Mouse (Mus musculus) testis, postnatal 14 days (tissue): ENCODE measurements around the gene Hes2.

Experiments used
- DNase-seq: peaks from one replicate; pipeline ENCODE4 v3.0.0; 2021; ENCODE audit warnings: low spot score

Gene Hes2

GRCm38 (mm10) chr4:152186205-152187082, 27.8 kb downstream of the Hes2 start:
- DNase-seq, result no peak

- DNase-seq, result no peak
Observed at GRCm38 (mm10) chr4:152187142-152187541, 28.5 kb downstream of the Hes2 start.

GRCm38 (mm10) chr4:152188651-152189050, 30.0 kb downstream of the Hes2 start:
- DNase-seq, result no peak

- no peak for DNase-seq
Observed at GRCm38 (mm10) chr4:152189071-152189470, 30.4 kb downstream of the Hes2 start.

- DNase-seq, result no peak
Observed at GRCm38 (mm10) chr4:152189691-152190090, 31.0 kb downstream of the Hes2 start.

- DNase-seq, result no peak
Observed at GRCm38 (mm10) chr4:152190096-152190653, 31.5 kb downstream of the Hes2 start.

- no peak for DNase-seq
Observed at GRCm38 (mm10) chr4:152190701-152191100, 32.0 kb downstream of the Hes2 start.

- no peak for DNase-seq
Observed at GRCm38 (mm10) chr4:152192569-152192968, 33.9 kb downstream of the Hes2 start.

GRCm38 (mm10) chr4:152194476-152195175, 36.0 kb downstream of the Hes2 start:
- DNase-seq, result no peak

- no peak for DNase-seq
Observed at GRCm38 (mm10) chr4:152196276-152196675, 37.6 kb downstream of the Hes2 start.

- DNase-seq, result no peak
Observed at GRCm38 (mm10) chr4:152197545-152197944, 38.9 kb downstream of the Hes2 start.

- no peak for DNase-seq
Observed at GRCm38 (mm10) chr4:152199617-152200016, 41.0 kb downstream of the Hes2 start.

- DNase-seq, result no peak
Observed at GRCm38 (mm10) chr4:152201492-152201891, 42.8 kb downstream of the Hes2 start.

GRCm38 (mm10) chr4:152202418-152202817, 43.8 kb downstream of the Hes2 start:
- DNase-seq, result no peak

- DNase-seq, result no peak
Observed at GRCm38 (mm10) chr4:152202905-152203304, 44.2 kb downstream of the Hes2 start.

- no peak for DNase-seq
Observed at GRCm38 (mm10) chr4:152204663-152205062, 46.0 kb downstream of the Hes2 start.

- no peak for DNase-seq
Observed at GRCm38 (mm10) chr4:152206199-152206598, 47.5 kb downstream of the Hes2 start.

GRCm38 (mm10) chr4:152209623-152210022, 51.0 kb downstream of the Hes2 start:
- no peak for DNase-seq
